Mouse (Mus musculus) kidney, adult 2 months (tissue): Measurements from ENCODE around the gene Clp1. TPM values are rescaled to one million over a fixed set of nuclear protein-coding genes. Genes with fewer than 3 reads are reported as not detected.

ENCODE experiments used
- DNase-seq: peaks from one replicate; pipeline ENCODE4 v3.0.0; 2021
- H3K27ac ChIP-seq: fragments of 200-500 bp; 2 replicates; pipeline ENCODE4 v1.5.1; 2012; ENCODE audit warnings: low read depth, low read length, control low read depth, inconsistent platforms; ENCODE audit not compliant: insufficient read depth
- H3K27me3 ChIP-seq: fragments of 200-500 bp; replicated peaks from 2 replicates; pipeline ENCODE4 v1.6.1; 2012; ENCODE audit warnings: mild to moderate bottlenecking, moderate library complexity, low read length, inconsistent platforms; ENCODE audit not compliant: control insufficient read depth, insufficient read depth
- H3K36me3 ChIP-seq: fragments of 200-500 bp; 2 replicates; pipeline ENCODE4 v1.6.1; 2012; ENCODE audit warnings: mild to moderate bottlenecking, moderate library complexity, low read length, inconsistent platforms; ENCODE audit not compliant: control insufficient read depth, insufficient read depth
- H3K4me1 ChIP-seq: fragments of 200-500 bp; 2 replicates; pipeline ENCODE4 v1.6.1; 2011; ENCODE audit warnings: low read length; ENCODE audit not compliant: control insufficient read depth, insufficient read depth
- H3K4me3 ChIP-seq: fragments of 200-500 bp; 2 replicates; pipeline ENCODE4 v1.5.1; 2011; ENCODE audit warnings: mild to moderate bottlenecking, low read depth, low read length, control low read depth; ENCODE audit not compliant: insufficient read depth
- CTCF ChIP-seq: fragments of 200-500 bp; conservative IDR thresholded peaks from 2 replicates; pipeline ENCODE4 v1.5.1; 2011; ENCODE audit warnings: low read depth, mild to moderate bottlenecking, control low read depth, low read length, moderate library complexity, mixed read lengths; ENCODE audit not compliant: insufficient read depth, insufficient read length
- POLR2A ChIP-seq: fragments of 200-500 bp; IDR thresholded peaks from one replicate; pipeline ENCODE4 v1.6.1; 2011; ENCODE audit warnings: low read depth, low read length, control low read depth
- WGBS: fragments of 180-500 bp; shearing (Covaris S2); methylation state at CpG from one replicate; pipeline ENCODE4 v1.1.7; 2018; 5-methylcytosine and 5-hydroxymethylcytosine counted together
- polyA plus RNA-seq: library from polyadenylated mRNA; depleted of rRNA; stranded (reverse); fragments of >200 nt; gene quantifications from 2 replicates; pipeline ENCODE4 v1.2.3, GENCODE M21; 2012

Gene Clp1
- polyA plus RNA-seq, 1 experiment, result 11.1 TPM

DNA sequence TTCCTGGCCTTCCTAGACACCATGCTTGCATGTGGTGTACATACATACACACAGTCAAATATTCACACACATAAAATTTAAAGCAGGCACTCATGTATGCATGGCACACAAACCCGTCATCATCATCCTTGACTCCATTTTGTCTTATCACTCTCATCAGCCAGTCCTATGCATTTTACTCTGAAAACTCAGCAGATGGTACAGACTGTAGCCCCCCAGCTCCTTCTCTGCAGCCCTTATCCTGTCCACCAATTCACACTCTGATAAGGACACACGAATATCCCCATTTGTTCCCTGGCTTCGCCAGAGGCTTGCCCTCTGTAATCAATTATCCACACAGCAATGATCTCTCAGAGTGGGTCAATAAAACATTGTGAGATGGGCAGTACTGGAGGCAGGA is 6.0 kb downstream of the Clp1 start:
- WGBS, result 89% methylated on average over 3 of the region's 3 CpGs
- Histone ChIP-seq H3K27me3 (no peaks in the 10 kb centered on the region), H3K4me1 (no peaks in the 10 kb centered on the region; the same call in none of the 2 replicates), H3K4me3 (no peak overlapping the region), H3K27ac (no peak overlapping the region), H3K36me3 (peaks cover 3% of the 10 kb centered on the region)
- no peak for DNase-seq
- TF ChIP-seq POLR2A (no peak), CTCF (no peak)

DNA sequence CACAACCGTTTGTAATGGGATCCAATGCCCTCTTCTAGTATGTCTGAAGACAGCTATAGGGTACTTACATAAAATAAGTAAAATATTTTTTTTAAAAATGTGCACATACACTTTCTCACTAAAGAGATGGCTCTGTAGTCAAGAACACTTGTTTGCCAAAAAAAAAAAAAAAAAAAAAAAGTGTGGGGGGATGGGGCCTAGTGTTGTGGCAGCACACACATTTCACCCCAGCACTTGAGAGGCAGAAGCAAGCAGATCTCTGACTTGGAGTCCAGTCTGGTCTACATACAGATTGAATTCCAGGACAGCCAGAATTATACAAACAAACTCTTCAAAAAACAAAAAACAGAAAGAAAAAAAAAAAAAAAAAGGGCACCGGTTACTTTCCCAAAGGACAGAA is 6.4 kb downstream of the Clp1 start:
- TF ChIP-seq CTCF, result no peak
- no peak for TF ChIP-seq POLR2A
- Histone ChIP-seq H3K4me3 (no peak overlapping the region), H3K4me1 (no peaks in the 10 kb centered on the region; the same call in none of the 2 replicates), H3K27ac (no peak overlapping the region), H3K27me3 (no peaks in the 10 kb centered on the region), H3K36me3 (peaks cover 3% of the 10 kb centered on the region)
- 90% methylated on average over 2 of the region's 2 CpGs for WGBS
- DNase-seq, result no peak

DNA sequence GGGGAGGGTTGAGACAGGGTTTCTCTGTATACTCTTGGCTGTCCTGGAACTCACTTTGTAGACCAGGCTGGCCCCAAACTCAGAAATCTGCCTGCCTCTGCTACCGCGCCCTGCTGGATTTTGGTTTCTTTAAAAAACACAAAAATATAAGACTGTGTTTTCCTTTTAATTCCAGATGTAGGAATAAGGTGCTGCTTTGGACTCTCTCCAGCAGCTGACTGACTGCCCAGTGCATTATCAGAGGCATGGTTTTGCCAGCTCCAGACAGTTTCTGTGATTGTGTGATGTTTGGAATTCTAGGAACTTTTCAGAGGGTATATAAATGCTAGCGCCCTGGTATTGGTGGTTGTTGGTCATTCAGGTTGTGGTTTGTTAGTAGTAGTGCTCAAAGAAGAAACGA is 9.8 kb downstream of the Clp1 start:
- H3K27ac ChIP-seq, result no peak overlapping the region

DNA sequence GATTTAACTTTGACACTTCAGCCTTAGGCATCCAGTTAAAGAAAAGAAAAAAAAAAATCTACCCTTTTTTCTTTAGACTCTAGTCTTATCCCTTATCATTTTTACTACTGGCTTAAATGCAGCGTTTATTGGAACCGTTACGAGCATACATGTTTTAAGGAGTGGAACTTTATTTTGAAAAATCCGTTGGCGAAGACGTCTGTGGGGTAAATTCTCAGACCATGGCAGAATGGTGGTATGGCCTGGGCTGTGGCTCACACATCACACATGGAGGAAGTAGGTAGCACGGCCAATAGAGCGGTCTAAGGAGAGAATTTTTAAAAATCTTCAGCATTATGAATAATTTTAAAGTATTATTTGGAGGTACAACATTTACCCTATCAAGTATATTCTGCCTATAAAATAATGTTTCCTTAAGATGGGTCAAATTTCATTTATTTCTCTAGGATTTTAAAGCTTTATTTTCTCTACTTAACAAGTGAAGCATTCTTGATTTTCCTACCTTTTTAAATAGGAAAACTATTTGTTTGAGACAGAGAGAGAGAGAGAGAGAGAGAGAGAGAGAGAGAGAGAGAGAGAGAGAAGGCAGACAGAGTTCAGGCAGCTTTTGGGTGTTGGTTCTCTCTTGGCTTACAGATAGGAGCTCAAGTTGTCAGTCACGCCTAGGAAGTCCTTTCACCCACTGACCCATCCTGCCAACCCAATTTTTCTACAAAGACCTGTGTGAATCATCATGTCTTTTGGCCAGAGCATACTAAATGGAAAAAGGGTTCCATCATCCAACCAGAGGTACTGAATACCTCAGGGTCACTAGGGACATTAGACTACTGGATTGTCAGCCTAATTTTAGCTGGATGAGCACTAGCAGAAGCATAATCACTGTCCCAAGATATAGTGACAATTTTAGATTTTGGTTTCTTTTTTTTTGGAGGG is 10.5 kb downstream of the Clp1 start:
- Histone ChIP-seq H3K4me3 (peak overlapping the region; percentile 76; the same call in 1 of the 2 replicates), H3K4me1 (peaks cover 4% of the 10 kb centered on the region; the same call in 1 of the 2 replicates), H3K36me3 (no peaks in the 10 kb centered on the region; the same call in 1 of the 2 replicates), H3K27ac (peak overlapping the region; percentile 93), H3K27me3 (no peaks in the 10 kb centered on the region)
- WGBS, result 24% methylated on average over 9 of the region's 9 CpGs
- no peak for DNase-seq
- TF ChIP-seq POLR2A, result no peak
- no peak for TF ChIP-seq CTCF

More for the DNA sequence above, 9.8 kb downstream of the Clp1 start:
- Histone ChIP-seq H3K36me3 (no peaks in the 10 kb centered on the region; the same call in 1 of the 2 replicates), H3K4me3 (no peak overlapping the region), H3K4me1 (peaks cover 4% of the 10 kb centered on the region; the same call in 1 of the 2 replicates), H3K27me3 (no peaks in the 10 kb centered on the region)
- WGBS, result 95% methylated on average over 4 of the region's 4 CpGs
- DNase-seq, result no peak
- TF ChIP-seq CTCF (no peak), POLR2A (no peak)

DNA sequence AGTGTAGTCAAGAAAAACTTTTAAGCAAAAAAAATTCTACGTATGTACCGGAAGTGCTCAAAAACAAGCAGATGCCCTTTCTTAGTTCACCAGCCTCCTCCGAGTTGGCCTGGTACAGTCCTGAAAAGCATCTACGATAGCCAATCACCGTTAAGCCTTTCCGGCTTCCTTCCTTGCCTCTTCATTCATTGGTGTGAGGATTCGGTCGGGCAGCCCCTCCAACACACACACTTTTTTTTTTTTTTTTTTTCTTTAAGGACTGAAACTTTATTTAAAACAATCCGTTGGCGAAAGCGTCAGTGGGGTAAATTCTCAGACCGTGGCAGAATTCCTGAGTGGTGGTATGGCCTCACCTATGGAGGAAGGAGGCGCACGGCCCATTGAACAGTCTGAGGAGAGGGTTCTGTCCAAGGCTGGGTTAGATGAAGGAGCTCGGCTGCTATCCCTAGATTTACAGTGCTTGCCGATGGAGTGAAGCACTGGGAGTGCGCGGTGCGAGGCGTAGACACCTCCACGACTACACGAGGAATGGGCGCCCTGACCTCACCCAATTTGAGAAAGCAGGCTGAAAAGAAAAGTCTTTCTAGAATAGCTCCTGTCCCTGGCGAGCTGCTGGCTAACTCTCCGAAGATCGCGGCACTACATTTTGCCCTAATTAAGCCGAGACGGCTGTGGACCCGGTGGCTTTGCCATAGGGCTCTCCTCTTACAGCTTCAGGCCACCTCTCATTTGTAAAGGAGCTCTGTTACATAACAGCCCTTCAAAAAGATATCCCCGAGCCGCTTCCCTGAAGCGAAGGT is 11.4 kb downstream of the Clp1 start:
- WGBS, result under 1% methylated on average over 33 of the region's 33 CpGs
- Histone ChIP-seq H3K27me3 (no peaks in the 10 kb centered on the region), H3K36me3 (peaks cover 1% of the 10 kb centered on the region; the same call in 1 of the 2 replicates), H3K4me1 (peaks cover 4% of the 10 kb centered on the region; the same call in 1 of the 2 replicates), H3K4me3 (peak overlapping the region; percentile 76), H3K27ac (peak overlapping the region; percentile 93)
- peak; percentile 97 for DNase-seq
- TF ChIP-seq CTCF, result no peak
- TF ChIP-seq POLR2A, result no peak

DNA sequence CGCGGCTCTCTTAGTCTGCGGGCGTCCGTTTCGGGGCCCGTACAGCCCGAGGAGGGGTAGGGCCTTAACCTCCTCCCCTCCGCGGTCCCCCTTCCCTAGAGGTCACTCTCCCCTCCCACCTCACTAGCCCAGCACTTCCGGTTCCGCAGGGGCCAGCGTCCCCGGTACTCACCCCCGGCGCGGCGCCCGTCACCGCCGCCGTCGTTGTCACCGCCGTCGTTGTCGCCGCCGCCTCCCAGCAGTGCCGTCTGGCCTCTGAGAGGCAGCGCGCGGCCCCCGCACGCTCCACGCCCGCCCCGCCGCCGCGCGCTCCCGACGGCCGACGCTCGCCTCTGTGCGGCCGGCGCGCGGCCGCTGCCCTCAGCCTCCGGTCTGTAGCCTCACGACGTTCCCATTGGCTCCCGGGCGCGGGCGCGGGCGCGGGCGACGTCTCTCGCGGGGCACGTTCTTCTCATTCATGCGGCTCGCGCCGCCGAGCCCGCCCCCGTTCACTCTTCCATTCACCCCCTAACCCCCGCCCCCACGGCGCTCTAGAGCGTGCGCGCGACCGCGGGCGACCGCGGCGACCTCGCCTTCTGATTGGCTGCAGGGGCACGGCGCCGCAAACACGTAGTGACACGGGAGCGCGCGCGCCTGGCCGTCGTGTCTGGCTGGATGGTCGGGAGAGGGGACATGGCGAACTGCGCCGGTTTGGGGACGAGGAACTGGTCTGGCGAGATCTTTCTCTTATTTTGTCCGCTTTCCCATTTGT is 12.2 kb downstream of the Clp1 start, which contains the start of gene Zdhhc5:
Zdhhc5 (minus strand) TSS at position 370 of the 751 bp plus-strand sequence.
- under 1% methylated on average over 105 of the region's 107 CpGs for WGBS
- H3K4me3 ChIP-seq, result peak within 1 kb of the TSS; percentile 95
- H3K27ac ChIP-seq, result peak within 1 kb of the TSS; percentile 93
- H3K36me3 ChIP-seq, result peaks cover 5% of the 10 kb centered on the region
- peaks cover 4% of the 10 kb centered on the region; the same call in 1 of the 2 replicates for H3K4me1 ChIP-seq
- no peaks in the 10 kb centered on the region for H3K27me3 ChIP-seq
- DNase-seq, result peak; percentile 99
- peak; percentile 93 for TF ChIP-seq POLR2A
- no peak for TF ChIP-seq CTCF
